Mouse (Mus musculus) gastrocnemius, adult 2 months (tissue): ENCODE results near the gene Syt1. TPM values are rescaled to one million over a fixed set of nuclear protein-coding genes. Genes with fewer than 3 reads are reported as not detected.

ENCODE experiments used
- DNase-seq: peaks from one replicate; pipeline ENCODE4 v3.0.0; 2022
- H3K27ac ChIP-seq: fragments of 200-600 bp; 2 replicates; pipeline ENCODE4 v1.8.1; 2022; ENCODE audit warnings: mild to moderate bottlenecking
- H3K4me3 ChIP-seq: fragments of 200-600 bp; 2 replicates; pipeline ENCODE4 v1.8.1; 2022; ENCODE audit warnings: mild to moderate bottlenecking, moderate library complexity
- CTCF ChIP-seq: fragments of 200-600 bp; IDR thresholded peaks from 2 replicates; pipeline ENCODE4 v1.8.1; 2022; ENCODE audit warnings: antibody characterized with exemption, mild to moderate bottlenecking, moderate library complexity
- intact Hi-C: fragments of 180-260 bp; cut with DNase I; formaldehyde crosslinking; loops from one replicate; pipeline ENCODE4 v1.15.1; 2025
- total RNA-seq, 2 experiments: library from RNA; stranded (reverse); gene quantifications; 2 replicates each; pipeline ENCODE4 v1.2.3; 2021

Syt1 gene
- total RNA-seq, 2 experiments from 2014 or later = not detected

DNA sequence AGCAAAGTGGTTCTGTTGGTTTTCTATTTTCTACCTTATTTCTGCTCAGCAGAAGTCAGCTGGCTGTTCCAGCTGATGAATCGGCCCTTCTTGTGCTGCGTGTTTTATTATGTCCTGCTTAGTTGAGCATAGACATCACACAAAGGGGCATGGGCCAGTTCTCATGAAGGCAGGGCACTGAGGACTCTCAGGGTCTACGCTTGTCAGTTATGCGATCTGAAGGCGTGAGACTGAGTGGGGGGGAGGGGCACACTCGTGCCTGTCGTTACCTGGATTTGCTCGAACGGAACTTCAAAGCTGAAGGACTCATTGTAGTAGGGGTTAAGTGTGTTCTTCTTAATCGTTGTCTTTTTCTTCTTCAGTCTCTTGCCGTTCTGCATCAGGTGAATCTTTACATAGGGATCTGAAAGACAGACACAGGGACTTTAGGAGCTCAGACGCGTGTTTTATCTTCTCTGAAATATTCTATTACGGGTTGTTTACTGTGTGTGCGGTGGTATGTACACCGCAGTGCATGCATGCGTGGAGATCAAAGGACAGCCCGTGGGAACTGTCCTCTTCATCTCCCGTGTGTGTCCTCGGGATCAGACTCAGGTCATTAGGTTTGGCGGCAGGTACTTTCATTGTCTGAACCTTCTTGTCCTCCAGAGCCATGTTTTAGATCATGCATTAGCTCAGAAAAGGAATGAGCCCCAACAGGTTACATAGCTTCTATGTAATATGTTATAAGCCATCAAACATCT, 506.5 kb downstream of the Syt1 start:
- no peak overlapping the region for H3K27ac ChIP-seq
- no peak for DNase-seq
- intact Hi-C loops = no loop called here
- no peak overlapping the region for H3K4me3 ChIP-seq
- no peak for TF ChIP-seq CTCF

GRCm38 (mm10) chr10:108490231-108490630, 520.6 kb downstream of the Syt1 start:
- no peak for DNase-seq
- Histone ChIP-seq H3K4me3 (no peak overlapping the region), H3K27ac (no peak overlapping the region)
- intact Hi-C loops = no loop called here
- TF ChIP-seq CTCF = no peak

GRCm38 (mm10) chr10:108483991-108484390, 526.8 kb downstream of the Syt1 start:
- intact Hi-C loops = no loop called here
- Histone ChIP-seq H3K27ac (peak overlapping the region; percentile 61), H3K4me3 (no peak overlapping the region)
- no peak for TF ChIP-seq CTCF
- no peak for DNase-seq

GRCm38 (mm10) chr10:108480146-108480850, 530.5 kb downstream of the Syt1 start:
- H3K4me3 ChIP-seq = no peak overlapping the region
- no peak for DNase-seq
- intact Hi-C loops = no loop called here

DNA sequence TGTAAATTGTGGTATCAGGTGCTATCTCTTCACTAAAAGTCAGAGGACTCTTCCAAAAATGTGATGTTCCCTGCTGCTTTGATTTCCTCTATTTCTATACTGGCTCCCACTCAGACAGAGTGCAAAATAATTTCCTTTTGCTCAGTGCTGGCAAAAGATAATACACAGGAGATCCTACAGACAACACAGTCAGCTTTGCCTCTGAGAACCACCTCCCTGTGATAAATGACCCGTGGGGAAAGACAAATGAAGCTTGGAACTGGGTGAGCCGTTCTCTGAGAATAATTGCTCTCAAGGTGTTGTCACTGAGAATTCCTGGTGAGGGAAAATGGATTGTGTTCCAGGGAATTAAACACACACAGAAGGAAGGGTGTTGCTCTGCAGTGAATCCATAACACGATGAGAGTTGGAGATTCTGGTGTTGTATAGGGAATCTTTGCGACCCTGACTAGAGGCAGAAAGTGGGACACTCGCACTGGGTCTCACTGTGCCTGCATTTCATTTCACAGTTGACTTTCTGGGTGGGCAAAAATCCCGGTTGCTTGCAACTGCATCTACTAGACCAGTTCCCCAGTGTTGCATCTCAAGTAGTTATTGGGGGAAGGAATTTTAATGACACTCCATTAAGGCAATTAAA, 540.3 kb downstream of the Syt1 start:
- no peak for TF ChIP-seq CTCF
- intact Hi-C loops = no loop called here
- H3K27ac ChIP-seq = no peak overlapping the region
- DNase-seq = no peak
- no peak overlapping the region for H3K4me3 ChIP-seq

More at GRCm38 (mm10) chr10:108480146-108480850, 530.5 kb downstream of the Syt1 start:
- no peak overlapping the region for H3K27ac ChIP-seq
- TF ChIP-seq CTCF = no peak

GRCm38 (mm10) chr10:108466539-108466938, 544.2 kb downstream of the Syt1 start:
- Histone ChIP-seq H3K27ac (no peak overlapping the region), H3K4me3 (no peak overlapping the region)
- no peak for DNase-seq
- TF ChIP-seq CTCF = no peak
- intact Hi-C loops = no loop called here

GRCm38 (mm10) chr10:108461862-108462261, 548.9 kb downstream of the Syt1 start:
- intact Hi-C loops = no loop called here
- Histone ChIP-seq H3K27ac (no peak overlapping the region), H3K4me3 (no peak overlapping the region)
- no peak for DNase-seq
- no peak for TF ChIP-seq CTCF

DNA sequence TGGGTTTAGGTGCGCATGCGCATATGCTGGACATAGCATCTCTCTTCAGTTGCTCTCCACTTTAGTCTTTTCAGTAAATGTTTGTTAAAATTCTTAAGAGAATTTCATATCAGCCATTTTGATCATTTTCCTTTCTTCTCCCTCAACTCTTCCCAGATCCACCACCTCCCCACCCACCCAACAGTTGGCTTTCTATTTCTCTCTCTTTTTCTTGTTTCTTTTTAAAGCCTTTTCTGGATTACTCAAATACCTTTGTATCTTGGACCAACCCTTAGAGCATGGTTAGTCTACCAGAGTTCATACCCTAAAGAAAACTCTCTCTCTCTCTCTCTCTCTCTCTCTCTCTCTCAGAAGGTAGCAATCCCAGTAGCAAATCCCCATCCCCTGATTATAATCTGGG, 553.7 kb downstream of the Syt1 start:
- DNase-seq = no peak
- H3K4me3 ChIP-seq = no peak overlapping the region
- TF ChIP-seq CTCF = no peak
- intact Hi-C loops = no loop called here
- no peak overlapping the region for H3K27ac ChIP-seq

- Histone ChIP-seq H3K27ac (no peak overlapping the region), H3K4me3 (no peak overlapping the region)
- no peak for DNase-seq
- peak; percentile 15; the same call in 1 of the 2 replicates for TF ChIP-seq CTCF
- intact Hi-C loops = no loop called here
Measured at GRCm38 (mm10) chr10:108455883-108456282, 554.9 kb downstream of the Syt1 start.

- H3K4me3 ChIP-seq = no peak overlapping the region
- TF ChIP-seq CTCF = no peak
- no peak for DNase-seq
- peak overlapping the region; percentile 41 for H3K27ac ChIP-seq
- intact Hi-C loops = no loop called here
Measured at GRCm38 (mm10) chr10:108455204-108455603, 555.6 kb downstream of the Syt1 start.

- intact Hi-C loops = no loop called here
- Histone ChIP-seq H3K4me3 (no peak overlapping the region), H3K27ac (peak overlapping the region; percentile 41)
- no peak for TF ChIP-seq CTCF
- no peak for DNase-seq
Measured at GRCm38 (mm10) chr10:108454691-108455117, 556.1 kb downstream of the Syt1 start.

- intact Hi-C loops = no loop called here
- no peak for TF ChIP-seq CTCF
- DNase-seq = no peak
- no peak overlapping the region for H3K27ac ChIP-seq
- H3K4me3 ChIP-seq = no peak overlapping the region
Measured at GRCm38 (mm10) chr10:108453561-108453960, 557.2 kb downstream of the Syt1 start.

GRCm38 (mm10) chr10:108452421-108452820, 558.4 kb downstream of the Syt1 start:
- no peak for DNase-seq
- intact Hi-C loops = no loop called here
- TF ChIP-seq CTCF = no peak
- no peak overlapping the region for H3K4me3 ChIP-seq
- no peak overlapping the region for H3K27ac ChIP-seq
